Mouse (Mus musculus): Measurements from ENCODE around the gene Ppp1r13l. TPM values are rescaled to one million over a fixed set of nuclear protein-coding genes. Genes with fewer than 3 reads are reported as not detected.
A peak's percentile ranks its signal among the peaks of the same experiment; 100 is the strongest.

Ppp1r13l gene
- total and polyA plus RNA-seq, 3 experiments = 1.5 to 15.9 TPM; not detected in 1

DNA sequence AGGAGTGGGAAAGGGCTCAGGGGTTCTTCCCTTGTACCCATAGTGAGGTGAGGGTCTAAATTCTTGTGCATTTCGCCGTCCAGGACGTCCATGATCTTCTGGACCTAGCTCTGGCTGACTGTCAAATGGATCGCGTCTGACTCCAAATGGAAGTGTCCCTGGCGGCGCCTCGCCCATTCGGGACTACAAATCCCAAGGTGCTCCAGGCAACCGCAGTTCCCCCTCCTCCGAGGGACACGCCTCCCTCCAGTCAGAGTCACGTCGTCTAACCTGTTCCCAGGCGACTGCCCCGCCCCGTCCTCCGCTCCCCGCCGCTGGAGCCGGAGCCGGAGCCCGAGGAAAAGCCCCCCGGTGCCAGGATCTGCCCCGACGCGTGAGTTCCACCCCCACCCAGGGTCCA is 1.4 kb downstream of the Ppp1r13l start:
- Histone ChIP-seq H3K27me3 (ENCODE audit: control insufficient read depth in 1 of 2, insufficient read depth in 2 of 2, low read length in 2 of 2) (no peaks in the 10 kb centered on the region), H3K9me3 (replicated peaks; ENCODE audit: insufficient read depth, low read length) (no peaks in the 10 kb centered on the region), H3K27ac (ENCODE audit: control insufficient read depth, low read depth, low read length) (no peak overlapping the region), H3K4me3 (ENCODE audit: control insufficient read depth in 1 of 2, insufficient read depth in 1 of 2, low read depth in 2 of 2, low read length in 2 of 2) (peak overlapping the region; percentile 58 to 66), H3K9ac (ENCODE audit: control insufficient read depth, low read depth, low read length, poor library complexity, severe bottlenecking) (peak overlapping the region; percentile 75), H3K36me3 (ENCODE audit: control insufficient read depth in 1 of 2, insufficient read depth in 2 of 2, low read length in 2 of 2) (0 out of 4 replicates have a peak, but pooled peaks cover 0 to 2% of the 10 kb centered on the region in 2 experiments), H3K4me1 (ENCODE audit: control insufficient read depth in 1 of 2, insufficient read depth in 2 of 2, low read length in 2 of 2) (peaks cover 0 to 13% of the 10 kb centered on the region in 2 experiments; a peak in 2 of 4 replicates), H3K79me2 (ENCODE audit: control insufficient read depth, insufficient read depth, low read length, poor library complexity) (peaks cover 10% of the 10 kb centered on the region)
- peak; percentile 96 for DNase-seq (ENCODE audit: low read depth, low spot score)
- TF ChIP-seq MYB (IDR thresholded peaks at IDR 0.05; ENCODE audit: low read depth, low read length) = no peak
- no peak for TF ChIP-seq RCOR1 (IDR thresholded peaks at IDR 0.05; ENCODE audit: low read depth, low read length)
- TF ChIP-seq GATA1 (IDR thresholded peaks at IDR 0.05; ENCODE audit: low read depth, low read length) = no peak
- TF ChIP-seq SMC3 (IDR thresholded peaks at IDR 0.05; ENCODE audit: low read depth, low read length) = no peak
- TF ChIP-seq BHLHE40 (IDR thresholded peaks at IDR 0.05; ENCODE audit: borderline replicate concordance, low read depth, low read length) = no peak
- no peak for TF ChIP-seq MYC (IDR thresholded peaks at IDR 0.05; ENCODE audit: low read depth, low read length)
- TF ChIP-seq MAFK (IDR thresholded peaks at IDR 0.05; ENCODE audit: borderline replicate concordance, low read depth, low read length) = no peak
- no peak for TF ChIP-seq POLR2AphosphoS2 (IDR thresholded peaks at IDR 0.05; ENCODE audit: low read length)
- no peak for TF ChIP-seq TCF12 (IDR thresholded peaks at IDR 0.05; ENCODE audit: low read depth, low read length)
- no peak for TF ChIP-seq GABPA (IDR thresholded peaks at IDR 0.05; ENCODE audit: low read depth, low read length)
- no peak for TF ChIP-seq ZMIZ1 (IDR thresholded peaks at IDR 0.05; ENCODE audit: low read depth, low read length)
- 0 out of 2 replicates have a peak, but pooled peaks have one; percentile 19 for TF ChIP-seq NRF1 (IDR thresholded peaks at IDR 0.05; ENCODE audit: insufficient read depth, low read depth, low read length, poor library complexity, severe bottlenecking)
- no peak for TF ChIP-seq ETS1 (IDR thresholded peaks at IDR 0.05; ENCODE audit: low read depth, low read length)
- no peak for TF ChIP-seq JUND (IDR thresholded peaks at IDR 0.05; ENCODE audit: low read depth, low read length)
- no peak for TF ChIP-seq ZKSCAN1 (IDR thresholded peaks at IDR 0.05; ENCODE audit: low read depth, low read length)
- TF ChIP-seq ZC3H11A (IDR thresholded peaks at IDR 0.05; ENCODE audit: low read depth, low read length) = no peak
- TF ChIP-seq TAL1 (IDR thresholded peaks at IDR 0.05; ENCODE audit: low read length) = no peak
- no peak for TF ChIP-seq CTCF (IDR thresholded peaks at IDR 0.05 in 2 of 3, conservative IDR thresholded peaks at IDR 0.05 in 1 of 3; ENCODE audit: control insufficient read depth in 1 of 3, insufficient read depth in 1 of 3, low read depth in 2 of 3, low read length in 3 of 3, poor library complexity in 1 of 3, severe bottlenecking in 1 of 3)
- peak; percentile 75; the same call in 1 of the 2 replicates for TF ChIP-seq MXI1 (IDR thresholded peaks at IDR 0.05; ENCODE audit: low read depth, low read length)
- no peak for TF ChIP-seq USF1 (IDR thresholded peaks at IDR 0.05; ENCODE audit: low read depth, low read length)
- no peak for TF ChIP-seq USF2 (IDR thresholded peaks at IDR 0.05; ENCODE audit: borderline replicate concordance in 1 of 2, insufficient read depth in 1 of 2, low read depth in 1 of 2, low read length in 2 of 2)
- no peak for TF ChIP-seq POLR2AphosphoS5 (IDR thresholded peaks at IDR 0.05; ENCODE audit: borderline replicate concordance, low read depth, low read length)
- TF ChIP-seq CHD1 (IDR thresholded peaks at IDR 0.05; ENCODE audit: low read depth, low read length) = no peak
- TF ChIP-seq POLR2A (IDR thresholded peaks at IDR 0.05; ENCODE audit: control insufficient read depth in 1 of 2, insufficient read depth in 1 of 2, low read depth in 1 of 2, low read length in 2 of 2, poor library complexity in 1 of 2) = no peak; a peak in 1 of 4 replicates
- no peak for TF ChIP-seq NELFE (IDR thresholded peaks at IDR 0.05; ENCODE audit: low read depth, low read length)
- no peak for TF ChIP-seq CHD2 (IDR thresholded peaks at IDR 0.05; ENCODE audit: low read length)
- no peak for TF ChIP-seq TBP (IDR thresholded peaks at IDR 0.05; ENCODE audit: low read depth, low read length)
- TF ChIP-seq HCFC1 (IDR thresholded peaks at IDR 0.05; ENCODE audit: low read depth, low read length) = peak; percentile 93
- no peak for TF ChIP-seq EP300 (IDR thresholded peaks at IDR 0.05; ENCODE audit: low read depth in 1 of 2, low read length in 2 of 2)
- TF ChIP-seq E2F4 (IDR thresholded peaks at IDR 0.05; ENCODE audit: borderline replicate concordance, low read depth, low read length) = no peak
- TF ChIP-seq SIN3A (IDR thresholded peaks at IDR 0.05; ENCODE audit: low read length) = peak; percentile 56
- TF ChIP-seq ZNF384 (IDR thresholded peaks at IDR 0.05; ENCODE audit: low read depth, low read length) = no peak
- TF ChIP-seq ELF1 (IDR thresholded peaks at IDR 0.05; ENCODE audit: low read depth, low read length) = 0 out of 2 replicates have a peak, but pooled peaks have one; percentile 36
- no peak for TF ChIP-seq MEF2A (IDR thresholded peaks at IDR 0.05; ENCODE audit: extremely low read depth, insufficient replicate concordance, low read depth, low read length, poor library complexity, severe bottlenecking)
- TF ChIP-seq RAD21 (IDR thresholded peaks at IDR 0.05; ENCODE audit: low read depth, low read length) = no peak
- no peak for TF ChIP-seq MAX (IDR thresholded peaks at IDR 0.05; ENCODE audit: low read length)
- peak; percentile 73; the same call in 1 of the 2 replicates for TF ChIP-seq KAT2A (conservative IDR thresholded peaks at IDR 0.05; ENCODE audit: low read depth, low read length)
- TF ChIP-seq MAZ (IDR thresholded peaks at IDR 0.05; ENCODE audit: low read depth, low read length) = peak; percentile 90

Data from MEL (cell line).